Comparison of ENCODE assay signal across 23 mouse cellular contexts in genomic region chr19:32587727-32588126, GRCm38 (mm10). TPM values are rescaled to one million over a fixed set of nuclear protein-coding genes. Genes with fewer than 3 reads are reported as not detected.
DNase-seq lines count a peak whose midpoint lies in the region; ATAC-seq and TF ChIP-seq lines count a peak whose summit lies in the region.
"Had no signal": no experiment of that assay in that cellular context is flagged by ENCODE, and none has a peak within 500 bp of the region (broad histone marks: within the 10 kb centered on the region; RNA-seq: fewer than 3 reads in every experiment).

No protein-coding gene starts in this region.

- no peak for ATAC-seq in kidney, embryonic 15.5 days (replicated peaks; ENCODE audit: low FRiP score)
- ATAC-seq: forebrain, embryonic 14.5 days; inflammation-experienced regulatory T-cells, adult 6 months had no signal

- in situ Hi-C loops in ES-E14 (cut with MboI; ENCODE audit: low sequenced_read_pairs in 2 of 2, unreplicated experiment in 2 of 2): no loop called here

- 0 out of 2 replicates have a peak, but pooled peaks cover 5% of the 10 kb centered on the region for H3K4me1 ChIP-seq in kidney, embryonic 15.5 days
- 0 out of 4 replicates have a peak, but pooled peaks cover 0 to 3% of the 10 kb centered on the region in 2 experiments for H3K4me1 ChIP-seq in ES-E14 (ENCODE audit: control insufficient read depth in 2 of 2, insufficient read depth in 2 of 2, low read length in 2 of 2, poor library complexity in 1 of 2)
- H3K4me1 ChIP-seq: embryonic facial prominence, embryonic 10.5 days; hindbrain, embryonic 15.5 days had no signal

- no peak overlapping the region for H3K9ac ChIP-seq in kidney, embryonic 15.5 days
- no peak overlapping the region for H3K9ac ChIP-seq in ES-E14 (ENCODE audit: insufficient read depth, low read depth, low read length, poor library complexity, severe bottlenecking)
- H3K9ac ChIP-seq: heart, embryonic 12.5 days; hindbrain, embryonic 15.5 days had no signal

- no peaks in the 10 kb centered on the region for H3K27me3 ChIP-seq in kidney, embryonic 15.5 days
- H3K27me3 ChIP-seq: CH12.LX; heart, embryonic 12.5 days; hindbrain, embryonic 15.5 days had no signal

- DNase-seq in kidney, adult 11 months: peak; percentile 45
- DNase-seq in kidney, adult 18-20 months: no peak
- DNase-seq in kidney, postnatal 14 days: peak; percentile 42
- peak; percentile 21 for DNase-seq in ES-E14 (ENCODE audit: low read depth, low spot score)
- peak; percentile 84 for DNase-seq in R1 (ENCODE audit: low read depth, low spot score)
- no peak for DNase-seq in spleen, adult 12 weeks (ENCODE audit: low spot score)
- DNase-seq in left cerebral cortex, postnatal 10 days (ENCODE audit: extremely low spot score in 1 of 2, low spot score in 2 of 2): no peak
- DNase-seq: adrenal gland, adult 8-10 months; adrenal gland, postnatal 36 days; cerebellum, adult 2 months; cerebellum, postnatal 10 days; gastrocnemius, adult 2 months; gastrocnemius, postnatal 36 days; heart, adult 18-20 months; heart, postnatal 36 days had no signal

- H3K4me3 ChIP-seq in kidney, embryonic 15.5 days (replicated peaks): no peak overlapping the region
- H3K4me3 ChIP-seq in ES-E14 (ENCODE audit: insufficient read depth in 1 of 2, low read depth in 1 of 2, low read length in 2 of 2, poor library complexity in 1 of 2, severe bottlenecking in 1 of 2): no peak overlapping the region
- H3K4me3 ChIP-seq: embryonic facial prominence, embryonic 10.5 days; gastrocnemius, adult 2 months; heart, embryonic 12.5 days; hindbrain, embryonic 15.5 days had no signal

- no peak overlapping the region for H3K4me2 ChIP-seq in kidney, embryonic 15.5 days
- H3K4me2 ChIP-seq: heart, embryonic 12.5 days; hindbrain, embryonic 15.5 days had no signal

- intact Hi-C loops in left cerebral cortex, postnatal 10 days (cut with DNase I): no loop called here

- no peaks in the 10 kb centered on the region for H3K9me3 ChIP-seq in kidney, embryonic 15.5 days (replicated peaks)
- H3K9me3 ChIP-seq in ES-E14 (ENCODE audit: control insufficient read depth, insufficient read depth, low read depth, low read length): no peaks in the 10 kb centered on the region
- H3K9me3 ChIP-seq: embryonic facial prominence, embryonic 10.5 days; G1E; heart, embryonic 12.5 days; hindbrain, embryonic 15.5 days had no signal

- WGBS in kidney, embryonic 15.5 days: 44% methylated on average over 6 of the region's 6 CpGs

- H3K36me3 ChIP-seq in kidney, embryonic 15.5 days: no peaks in the 10 kb centered on the region
- H3K36me3 ChIP-seq in ES-E14 (ENCODE audit: control insufficient read depth, insufficient read depth, low read length, poor library complexity, severe bottlenecking): no peaks in the 10 kb centered on the region
- H3K36me3 ChIP-seq: embryonic facial prominence, embryonic 10.5 days; G1E; heart, embryonic 12.5 days; hindbrain, embryonic 15.5 days had no signal

- no peak overlapping the region for H3K27ac ChIP-seq in kidney, embryonic 15.5 days
- no peak overlapping the region for H3K27ac ChIP-seq in ES-E14 (ENCODE audit: insufficient read depth, low read depth, low read length, poor library complexity, severe bottlenecking)
- H3K27ac ChIP-seq: embryonic facial prominence, embryonic 10.5 days; gastrocnemius, adult 2 months; hindbrain, embryonic 15.5 days had no signal

TF ChIP-seq in ES-E14, 5 proteins besides CTCF, POLR2A, EP300 and RAD21:
- TF ChIP-seq MAFK (IDR thresholded peaks at IDR 0.05; ENCODE audit: insufficient read depth, low read depth, low read length) (no peak), ZC3H11A (IDR thresholded peaks at IDR 0.05; ENCODE audit: borderline replicate concordance, low read depth, low read length) (no peak), HCFC1 (IDR thresholded peaks at IDR 0.05; ENCODE audit: borderline replicate concordance, insufficient read depth, low read length) (no peak), ZNF384 (IDR thresholded peaks at IDR 0.05; ENCODE audit: low read depth, low read length) (no peak), CHD2 (IDR thresholded peaks at IDR 0.05; ENCODE audit: low read depth, low read length) (no peak)

RNA-seq across cellular contexts. Expression of gene Papss2, which starts 7.9 kb away (rescaled TPM):
- 17.2 and 17.6 TPM in 2 replicates for polyA plus RNA-seq in kidney, embryonic 15.5 days (2015; fragmentation: Nextera tagmentation; extraction: Ambion mirVana)
- total RNA-seq in ES-E14 (2012; rRNA removed): 0.95 and 1.7 TPM in 2 replicates
- total RNA-seq in left cerebral cortex, postnatal 10 days (2021): 1 to 10 TPM; 4.5 to 4.9 TPM

Comparison
In these comparisons a context has a peak if more than half of its experiments do, and no peak if none do; other contexts are left out.
1. DNase-seq: peak in kidney, adult 11 months (single experiment), kidney, postnatal 14 days (single experiment), ES-E14 (single experiment) and R1 (single experiment); none in kidney, adult 18-20 months (single experiment), spleen, adult 12 weeks (single experiment) and left cerebral cortex, postnatal 10 days (0 of 2).